Mouse (Mus musculus) heart, postnatal 0 days (tissue): ENCODE results near the gene Chchd5.

Experiments used
- CTCF ChIP-seq: IDR thresholded peaks from 2 replicates; pipeline ENCODE4 v1.5.1; 2016; ENCODE audit warnings: antibody characterized with exemption, control low read depth, low read depth
- EP300 ChIP-seq: IDR thresholded peaks from 2 replicates; pipeline ENCODE4 v1.6.1; 2016; ENCODE audit warnings: antibody characterized with exemption, low read depth

DNA sequence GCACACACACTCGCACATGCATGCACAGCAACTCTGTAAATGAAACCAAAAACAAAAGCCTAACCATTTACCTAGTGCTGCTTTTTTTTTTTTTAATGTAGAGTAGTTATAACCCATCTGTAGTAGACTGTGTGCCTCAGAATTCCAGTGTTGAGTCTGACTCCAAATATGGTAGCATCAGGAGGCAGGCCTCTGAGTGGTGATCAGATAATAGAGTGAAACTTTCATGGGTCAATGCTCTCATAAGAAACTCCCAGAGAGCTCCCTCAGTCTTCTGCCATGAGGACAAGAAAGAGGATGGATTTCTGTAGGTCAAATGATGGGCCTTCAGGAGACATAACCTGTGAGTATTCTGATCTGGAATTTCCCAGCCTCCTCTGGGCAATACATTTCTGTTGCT, 52.9 kb downstream of the Chchd5 start:
- no peak for TF ChIP-seq CTCF
- no peak for TF ChIP-seq EP300
